Mouse (Mus musculus) naive thymus-derived CD4-positive, alpha-beta T cell, adult 2 months (primary cell): ENCODE results near the gene Tesk1.

Source experiments
- DNase-seq: peaks from one replicate; pipeline ENCODE4 v3.0.0-alpha.2; 2011; ENCODE audit warnings: low read depth

Tesk1 gene

DNA sequence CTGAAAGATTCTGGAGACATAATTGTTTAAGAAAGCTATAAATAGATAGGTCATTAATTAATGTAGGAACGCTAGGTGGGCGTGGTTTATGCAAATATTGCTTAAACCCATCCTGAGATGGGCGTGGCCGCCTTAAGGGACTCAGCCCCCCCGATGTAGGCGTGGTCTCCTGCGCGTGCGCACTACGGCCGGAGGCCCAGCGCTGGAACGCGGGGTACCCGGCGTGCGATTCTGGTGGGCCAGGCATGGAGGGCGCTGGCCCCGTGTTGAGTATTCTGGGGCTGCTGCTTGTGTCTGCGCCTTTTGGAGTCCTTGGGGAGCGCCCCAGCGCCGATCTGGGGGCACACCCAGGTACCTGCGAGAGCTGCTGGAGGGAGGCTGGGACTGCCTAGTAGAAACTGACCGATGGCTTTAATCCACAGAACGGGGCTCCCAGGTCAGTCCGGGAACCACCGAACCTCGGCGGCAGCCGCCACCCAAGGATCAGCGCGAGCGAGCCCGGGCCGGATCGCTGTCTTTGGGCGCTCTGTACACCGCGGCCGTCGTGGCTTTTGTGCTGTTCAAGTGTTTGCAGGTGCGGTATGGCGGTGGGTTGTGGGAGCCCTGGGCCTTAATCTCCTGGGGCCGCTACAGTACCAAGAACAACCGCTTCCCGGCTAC, 51.6 kb downstream of the Tesk1 start:
- peak; percentile 98 for DNase-seq

DNA sequence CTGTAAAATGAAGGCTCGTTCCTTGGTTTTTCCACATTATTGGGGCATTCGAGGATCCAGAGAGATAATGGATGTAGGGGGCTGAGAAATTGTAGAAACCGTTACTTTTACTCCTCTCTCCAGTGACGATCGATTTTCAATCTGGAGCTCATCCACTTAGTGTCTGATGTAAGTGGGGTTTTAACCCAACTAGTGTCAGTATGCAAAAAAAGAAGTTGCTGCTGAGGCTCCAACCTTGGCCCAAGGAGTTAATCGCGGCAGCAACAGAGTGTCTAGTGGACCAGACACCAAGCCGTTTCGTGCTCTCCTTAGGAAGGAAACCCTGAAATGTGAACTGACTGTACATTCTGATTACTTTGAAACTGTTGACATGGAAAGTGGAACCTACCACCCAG, 52.1 kb downstream of the Tesk1 start:
- DNase-seq, result no peak

DNA sequence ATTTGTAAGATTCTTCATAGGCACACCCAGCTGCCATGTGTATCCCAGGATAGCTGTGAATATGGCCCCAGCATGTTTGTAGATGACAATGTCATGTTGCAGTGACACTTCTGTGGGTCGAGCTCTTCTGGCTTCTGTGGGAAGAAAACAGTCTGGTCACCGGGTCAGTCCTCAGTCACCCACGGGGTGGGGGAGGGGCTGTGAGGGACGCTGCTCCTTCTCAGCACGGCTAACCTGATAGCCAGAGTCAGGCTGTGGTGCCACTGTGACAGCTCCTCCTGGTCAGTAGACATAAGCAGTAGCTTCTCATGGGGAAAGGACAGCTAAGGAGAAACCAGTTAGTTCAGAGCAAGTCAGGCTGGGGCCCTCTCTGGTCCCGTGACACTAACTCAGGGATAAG, 54.8 kb downstream of the Tesk1 start:
- DNase-seq, result no peak

DNA sequence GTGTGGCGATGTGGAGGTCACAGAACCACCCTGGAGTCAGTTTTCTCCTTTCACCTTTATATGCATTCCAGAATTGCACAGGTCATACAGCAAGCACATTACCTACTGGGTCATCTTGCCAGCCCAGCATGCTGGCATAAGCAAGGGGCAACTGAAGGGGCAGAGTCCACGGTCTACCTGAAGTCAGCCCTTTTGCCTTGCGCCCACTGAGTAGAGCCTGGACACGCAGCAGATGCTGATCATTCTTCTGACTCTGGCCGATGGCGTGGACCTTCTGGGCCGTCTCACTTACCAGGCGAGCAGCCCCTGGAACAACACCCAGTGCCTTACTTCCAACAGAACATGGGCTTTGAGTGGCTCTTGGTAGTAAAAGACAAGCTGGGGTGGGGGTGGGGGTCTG, 55.7 kb downstream of the Tesk1 start:
- no peak for DNase-seq
